20 mouse cellular contexts compared by ENCODE assay signal in genomic region chr12:104986001-104986400, GRCm38 (mm10). TPM values are rescaled to one million over a fixed set of nuclear protein-coding genes. Genes with fewer than 3 reads are reported as not detected.
DNase-seq lines count a peak whose midpoint lies in the region; ATAC-seq lines count a peak whose summit lies in the region.
"Had no signal": no experiment of that assay in that cellular context is flagged by ENCODE, and none has a peak within 500 bp of the region (broad histone marks: within the 10 kb centered on the region; RNA-seq: fewer than 3 reads in every experiment).

No protein-coding gene starts in this region.

- 67% methylated on average over 2 of the region's 2 CpGs for WGBS in heart, embryonic 16.5 days

- H3K9ac ChIP-seq in heart, embryonic 16.5 days (ENCODE audit: low read length): no peak overlapping the region
- H3K9ac ChIP-seq: embryonic facial prominence, embryonic 12.5 days; forebrain, embryonic 15.5 days; hindbrain, embryonic 14.5 days; intestine, embryonic 15.5 days; kidney, embryonic 15.5 days had no signal

- DNase-seq in adrenal gland, adult 2 months: peak; percentile 58
- no peak for DNase-seq in adrenal gland, adult 8-10 months
- DNase-seq in heart, postnatal 14 days: no peak
- DNase-seq in kidney, postnatal 14 days: peak; percentile 17
- DNase-seq in kidney, adult 18-20 months: no peak
- DNase-seq in adipocyte (ENCODE audit: low spot score): no peak
- DNase-seq: B cell, adult 2 months; cerebellum, adult 11 months; cerebellum, adult 8-10 months; cerebellum, postnatal 14 days; gastrocnemius, postnatal 10 days; kidney, adult 2 months had no signal

- H3K27ac ChIP-seq in heart, embryonic 16.5 days (ENCODE audit: low read length): peak overlapping the region; percentile 15; the same call in 1 of the 2 replicates
- H3K27ac ChIP-seq: embryonic facial prominence, embryonic 12.5 days; forebrain, embryonic 15.5 days; hindbrain, embryonic 10.5 days; hindbrain, embryonic 14.5 days; intestine, embryonic 15.5 days; kidney, embryonic 15.5 days had no signal

- no peak overlapping the region for H3K4me3 ChIP-seq in heart, embryonic 16.5 days (ENCODE audit: low read length)
- H3K4me3 ChIP-seq: embryonic facial prominence, embryonic 12.5 days; forebrain, embryonic 15.5 days; hindbrain, embryonic 10.5 days; intestine, embryonic 15.5 days; kidney, embryonic 15.5 days had no signal

- H3K4me2 ChIP-seq in heart, embryonic 16.5 days (ENCODE audit: low read depth, low read length): no peak overlapping the region
- H3K4me2 ChIP-seq: embryonic facial prominence, embryonic 12.5 days; forebrain, embryonic 15.5 days; hindbrain, embryonic 14.5 days; intestine, embryonic 15.5 days; kidney, embryonic 15.5 days had no signal

- no peak for ATAC-seq in heart, embryonic 16.5 days (replicated peaks; ENCODE audit: extremely low read depth, insufficient read depth, low FRiP score)
- ATAC-seq: CD4-positive, CD25-positive, alpha-beta regulatory T cell, adult 4 months; forebrain, embryonic 15.5 days; intestine, embryonic 15.5 days had no signal

- peaks cover 9% of the 10 kb centered on the region for H3K4me1 ChIP-seq in heart, embryonic 16.5 days (ENCODE audit: control insufficient read depth, insufficient read depth, low read length)
- H3K4me1 ChIP-seq: forebrain, embryonic 15.5 days; intestine, embryonic 15.5 days had no signal

- intact Hi-C loops in heart, postnatal 14 days (cut with DNase I): no loop called here

- H3K27me3 ChIP-seq in heart, embryonic 16.5 days (ENCODE audit: control insufficient read depth, insufficient read depth, low read length): no peaks in the 10 kb centered on the region
- H3K27me3 ChIP-seq: embryonic facial prominence, embryonic 12.5 days; forebrain, embryonic 15.5 days; intestine, embryonic 15.5 days; kidney, embryonic 15.5 days had no signal

- peaks cover 3% of the 10 kb centered on the region; the same call in 1 of the 2 replicates for H3K9me3 ChIP-seq in heart, embryonic 16.5 days (replicated peaks; ENCODE audit: control insufficient read depth, low read length)
- H3K9me3 ChIP-seq: embryonic facial prominence, embryonic 12.5 days; forebrain, embryonic 15.5 days; hindbrain, embryonic 10.5 days; intestine, embryonic 15.5 days; kidney, embryonic 15.5 days had no signal

- no peaks in the 10 kb centered on the region for H3K36me3 ChIP-seq in heart, embryonic 16.5 days (ENCODE audit: control insufficient read depth, insufficient read depth)
- H3K36me3 ChIP-seq: embryonic facial prominence, embryonic 12.5 days; forebrain, embryonic 15.5 days; hindbrain, embryonic 10.5 days; intestine, embryonic 15.5 days; kidney, embryonic 15.5 days had no signal

RNA-seq across cellular contexts. Expression of gene Syne3, which starts 23.6 kb away (rescaled TPM):
- total RNA-seq in adrenal gland, adult 2 months (2021): 10 to 100 TPM in 1 of 2 experiments, 1 to 10 TPM in 1; 9.1 to 16.1 TPM
- polyA plus RNA-seq in adrenal gland, adult 2 months (2012; rRNA removed): 4.3 and 4.5 TPM in 2 replicates
- 10 to 100 TPM; 12.0 to 20.8 (median 16.8) TPM for total RNA-seq in adrenal gland, adult 8-10 months (2022)
- 1.9 and 2.0 TPM in 2 replicates for polyA plus RNA-seq in heart, embryonic 16.5 days (2015; fragmentation: Nextera tagmentation; extraction: Ambion mirVana)
- total RNA-seq in heart, postnatal 14 days (2021): 1 to 10 TPM; 5.2 to 6.1 TPM

RNA-seq across cellular contexts. Expression of gene Glrx5, which starts 46.5 kb away (rescaled TPM):
- 100 to 1,000 TPM; 161 to 186 TPM for total RNA-seq in adrenal gland, adult 2 months (2021)
- 218 and 257 TPM in 2 replicates for polyA plus RNA-seq in adrenal gland, adult 2 months (2012; rRNA removed)
- total RNA-seq in adrenal gland, adult 8-10 months (2022): 100 to 1,000 TPM; 132 to 279 (median 202) TPM
- polyA plus RNA-seq in heart, embryonic 16.5 days (2015; fragmentation: Nextera tagmentation; extraction: Ambion mirVana): 170 and 173 TPM in 2 replicates
- total RNA-seq in heart, postnatal 14 days (2021): 10 to 100 TPM; 90.2 to 91.5 TPM

Comparison
In these comparisons a context has a peak if more than half of its experiments do, and no peak if none do; other contexts are left out.
1. DNase-seq: peak in adrenal gland, adult 2 months (single experiment) and kidney, postnatal 14 days (single experiment); none in adrenal gland, adult 8-10 months (single experiment), heart, postnatal 14 days (0 of 2), kidney, adult 18-20 months (single experiment) and adipocyte (single experiment).